ENCODE assay signal across 26 mouse cellular contexts in the genomic region with DNA sequence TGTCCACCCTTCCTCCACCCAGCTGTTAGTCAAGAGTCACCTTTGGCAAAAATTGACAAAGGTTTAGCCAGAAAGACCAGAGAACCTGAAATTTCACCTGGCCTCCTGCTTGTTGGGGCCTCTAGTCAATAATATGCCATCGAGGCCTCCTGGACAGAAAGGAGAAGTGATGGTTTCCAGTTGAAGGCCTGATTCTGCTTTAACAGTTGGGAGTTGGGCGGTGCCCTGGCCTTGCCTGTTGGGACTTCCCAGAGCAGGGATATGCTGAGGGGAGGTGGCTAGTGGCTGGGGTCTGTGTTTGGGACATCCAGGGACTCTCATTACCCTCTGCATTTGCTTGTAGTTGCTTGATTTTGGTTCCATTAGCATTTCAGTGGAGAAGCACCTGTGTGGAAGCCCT. TPM values are rescaled to one million over a fixed set of nuclear protein-coding genes. Genes with fewer than 3 reads are reported as not detected.
A peak's percentile ranks its signal among the peaks of the same experiment; 100 is the strongest.
DNase-seq lines count a peak whose midpoint lies in the region; ATAC-seq and TF ChIP-seq lines count a peak whose summit lies in the region.
"Had no signal": no experiment of that assay in that cellular context is flagged by ENCODE, and none has a peak within 500 bp of the region (broad histone marks: within the 10 kb centered on the region; RNA-seq: fewer than 3 reads in every experiment).

No protein-coding gene starts in this region.

- no peak for TF ChIP-seq CTCF in bone marrow, adult 2 months (IDR thresholded peaks at IDR 0.05; ENCODE audit: control insufficient read depth, insufficient read depth, low read length)

- DNase-seq in liver, result no peak
- no peak for DNase-seq in kidney, postnatal 25 days
- no peak for DNase-seq in spleen, postnatal 10 days (ENCODE audit: low spot score in 2 of 2)
- DNase-seq: adrenal gland, adult 8-10 months; cerebellum, adult 8-10 months; gastrocnemius, postnatal 36 days; kidney, adult 9 months; kidney, postnatal 4 days; layer of hippocampus, adult 9-11 months; lung, postnatal 36 days; right cerebral cortex, postnatal 25 days; spleen, adult 18-20 months; thymus, postnatal 14 days had no signal

- no peak for TF ChIP-seq POLR2A in bone marrow, adult 2 months (IDR thresholded peaks at IDR 0.05; ENCODE audit: borderline replicate concordance, control insufficient read depth, low read depth, low read length)

- WGBS in forebrain, embryonic 13.5 days, result 88% methylated on average over 2 of the region's 2 CpGs
- WGBS in forebrain, embryonic 16.5 days, result 89% methylated on average over 2 of the region's 2 CpGs
- WGBS in liver, embryonic 16.5 days (ENCODE audit: insufficient replicate concordance), result 54% methylated on average over 2 of the region's 2 CpGs
- 15% methylated on average over 2 of the region's 2 CpGs for WGBS in bone marrow, adult 2 months

- no peak overlapping the region for H3K4me3 ChIP-seq in forebrain, embryonic 13.5 days
- no peak overlapping the region for H3K4me3 ChIP-seq in forebrain, embryonic 16.5 days (replicated peaks; ENCODE audit: low read length)
- no peak overlapping the region for H3K4me3 ChIP-seq in liver, embryonic 16.5 days (ENCODE audit: low read depth, low read length)
- H3K4me3 ChIP-seq in bone marrow, adult 2 months (replicated peaks; ENCODE audit: control insufficient read depth, low read depth, low read length), result no peak overlapping the region
- H3K4me3 ChIP-seq: embryonic facial prominence, embryonic 15.5 days; forebrain, embryonic 15.5 days; intestine, embryonic 15.5 days; limb, embryonic 15.5 days; lung, embryonic 15.5 days; neural tube, embryonic 12.5 days had no signal

- no peak overlapping the region for H3K9ac ChIP-seq in forebrain, embryonic 13.5 days
- no peak overlapping the region for H3K9ac ChIP-seq in forebrain, embryonic 16.5 days (replicated peaks; ENCODE audit: low read depth, low read length)
- no peak overlapping the region for H3K9ac ChIP-seq in liver, embryonic 16.5 days (ENCODE audit: low read depth, low read length)
- H3K9ac ChIP-seq: embryonic facial prominence, embryonic 15.5 days; forebrain, embryonic 15.5 days; intestine, embryonic 15.5 days; limb, embryonic 15.5 days; lung, embryonic 15.5 days; neural tube, embryonic 12.5 days had no signal

- H3K36me3 ChIP-seq in forebrain, embryonic 13.5 days (ENCODE audit: poor library complexity, severe bottlenecking), result peaks cover 52% of the 10 kb centered on the region
- peaks cover 4% of the 10 kb centered on the region for H3K36me3 ChIP-seq in forebrain, embryonic 16.5 days (ENCODE audit: control insufficient read depth, insufficient read depth)
- peaks cover 28% of the 10 kb centered on the region for H3K36me3 ChIP-seq in liver, embryonic 16.5 days (ENCODE audit: control insufficient read depth, insufficient read depth)

- H3K27ac ChIP-seq in forebrain, embryonic 13.5 days, result peak overlapping the region; percentile 19; the same call in 1 of the 2 replicates
- H3K27ac ChIP-seq in forebrain, embryonic 16.5 days (ENCODE audit: low read length), result no peak overlapping the region
- 0 out of 2 replicates have a peak overlapping the region, but pooled peaks have one; percentile 4 for H3K27ac ChIP-seq in liver, embryonic 16.5 days (ENCODE audit: low read length)
- H3K27ac ChIP-seq in bone marrow, adult 2 months (ENCODE audit: control insufficient read depth, insufficient read depth, low read depth, low read length, poor library complexity), result peak overlapping the region; percentile 50; the same call in 1 of the 2 replicates
- H3K27ac ChIP-seq: embryonic facial prominence, embryonic 15.5 days; forebrain, embryonic 15.5 days; intestine, embryonic 15.5 days; limb, embryonic 15.5 days; lung, embryonic 15.5 days; neural tube, embryonic 12.5 days had no signal

- H3K27me3 ChIP-seq in forebrain, embryonic 13.5 days, result no peaks in the 10 kb centered on the region
- H3K27me3 ChIP-seq in forebrain, embryonic 16.5 days (replicated peaks; ENCODE audit: control insufficient read depth, insufficient read depth, low read length), result no peaks in the 10 kb centered on the region
- no peaks in the 10 kb centered on the region for H3K27me3 ChIP-seq in liver, embryonic 16.5 days (ENCODE audit: control insufficient read depth, insufficient read depth, low read depth, low read length)
- H3K27me3 ChIP-seq: embryonic facial prominence, embryonic 15.5 days; forebrain, embryonic 15.5 days; intestine, embryonic 15.5 days; limb, embryonic 15.5 days; lung, embryonic 15.5 days; neural tube, embryonic 12.5 days had no signal

- H3K9me3 ChIP-seq in forebrain, embryonic 13.5 days (replicated peaks), result no peaks in the 10 kb centered on the region
- no peaks in the 10 kb centered on the region for H3K9me3 ChIP-seq in forebrain, embryonic 16.5 days (ENCODE audit: control insufficient read depth, low read length)
- H3K9me3 ChIP-seq in liver, embryonic 16.5 days (replicated peaks; ENCODE audit: control insufficient read depth, low read length), result no peaks in the 10 kb centered on the region
- H3K9me3 ChIP-seq: embryonic facial prominence, embryonic 15.5 days; forebrain, embryonic 15.5 days; intestine, embryonic 15.5 days; limb, embryonic 15.5 days; lung, embryonic 15.5 days; neural tube, embryonic 12.5 days had no signal

- no peak overlapping the region for H3K4me2 ChIP-seq in forebrain, embryonic 13.5 days
- H3K4me2 ChIP-seq in forebrain, embryonic 16.5 days (ENCODE audit: low read length), result no peak overlapping the region
- H3K4me2 ChIP-seq in liver, embryonic 16.5 days (ENCODE audit: low read depth, low read length), result no peak overlapping the region
- H3K4me2 ChIP-seq: embryonic facial prominence, embryonic 15.5 days; forebrain, embryonic 15.5 days; intestine, embryonic 15.5 days; limb, embryonic 15.5 days; lung, embryonic 15.5 days; neural tube, embryonic 12.5 days had no signal

- no peak for ATAC-seq in forebrain, embryonic 13.5 days
- no peak for ATAC-seq in forebrain, embryonic 16.5 days
- no peak for ATAC-seq in liver, embryonic 16.5 days (ENCODE audit: low read depth)
- ATAC-seq in megakaryocyte progenitor cell, adult 5-6 weeks (replicated peaks; ENCODE audit: poor library complexity), result peak; percentile 45
- ATAC-seq: activated CD4-positive, CD25-positive, alpha-beta regulatory T cell, adult 4 months; forebrain, embryonic 15.5 days; hindbrain, embryonic 16.5 days; intestine, embryonic 15.5 days had no signal

- H3K4me1 ChIP-seq in forebrain, embryonic 13.5 days, result no peaks in the 10 kb centered on the region
- H3K4me1 ChIP-seq in forebrain, embryonic 16.5 days (replicated peaks; ENCODE audit: control insufficient read depth, insufficient read depth, low read length), result 0 out of 2 replicates have a peak, but pooled peaks cover 3% of the 10 kb centered on the region
- H3K4me1 ChIP-seq in liver, embryonic 16.5 days (ENCODE audit: control insufficient read depth, low read depth, low read length), result no peaks in the 10 kb centered on the region
- H3K4me1 ChIP-seq in bone marrow, adult 2 months (ENCODE audit: control insufficient read depth, insufficient read depth, low read length), result no peaks in the 10 kb centered on the region
- H3K4me1 ChIP-seq: neural tube, embryonic 12.5 days had no signal

RNA-seq across cellular contexts. Expression of gene Sdc3, which starts 9.8 kb away (rescaled TPM):
- 36.1 and 41.9 TPM in 2 replicates for polyA plus RNA-seq in forebrain, embryonic 13.5 days (2015; fragmentation: Nextera tagmentation; extraction: Ambion mirVana)
- 89.6 and 113 TPM in 2 replicates for polyA plus RNA-seq in forebrain, embryonic 16.5 days (2015; fragmentation: Nextera tagmentation; extraction: Ambion mirVana)
- polyA plus RNA-seq in liver, embryonic 16.5 days (2015; fragmentation: Nextera tagmentation; extraction: Ambion mirVana), result 9.5 and 12.3 TPM in 2 replicates
- 13.7 and 18.1 TPM in 2 replicates for polyA plus RNA-seq in bone marrow, adult 2 months (2011; ENCODE audit: insufficient read depth, insufficient read length, low replicate concordance, missing spikeins)
- 0.69 and 2.0 TPM in 2 replicates for total RNA-seq in megakaryocyte progenitor cell, adult 5-6 weeks (2015)
- 0.44 and 0.75 TPM in 2 replicates for total RNA-seq in megakaryocyte progenitor cell, adult 5-6 weeks (2017)
